In genomic region chr7:35558681-35559080, GRCm38 (mm10) we compare ENCODE assay signal across 24 mouse cellular contexts. TPM values are rescaled to one million over a fixed set of nuclear protein-coding genes. Genes with fewer than 3 reads are reported as not detected.
DNase-seq lines count a peak whose midpoint lies in the region; ATAC-seq and TF ChIP-seq lines count a peak whose summit lies in the region.
"Had no signal": no experiment of that assay in that cellular context is flagged by ENCODE, and none has a peak within 500 bp of the region (broad histone marks: within the 10 kb centered on the region; RNA-seq: fewer than 3 reads in every experiment).

No protein-coding gene starts in this region.

- no peak overlapping the region for H3K9ac ChIP-seq in liver, adult 2 months (ENCODE audit: low read depth, low read length)
- no peak overlapping the region for H3K9ac ChIP-seq in liver, embryonic 11.5 days (ENCODE audit: low read depth, low read length)
- no peak overlapping the region for H3K9ac ChIP-seq in MEL (ENCODE audit: control insufficient read depth, low read depth, low read length, poor library complexity, severe bottlenecking)
- H3K9ac ChIP-seq in liver, embryonic 14.5 days (replicated peaks) = no peak overlapping the region; the same call in 1 of the 2 replicates
- H3K9ac ChIP-seq: forebrain, embryonic 13.5 days; forebrain, postnatal 0 days; heart, embryonic 13.5 days; hindbrain, embryonic 12.5 days had no signal

- TF ChIP-seq EP300 in MEL (IDR thresholded peaks at IDR 0.05; ENCODE audit: low read depth in 1 of 2, low read length in 2 of 2) = no peak
- TF ChIP-seq EP300 in liver, embryonic 14.5 days (IDR thresholded peaks at IDR 0.05; ENCODE audit: low read depth) = no peak

- TF ChIP-seq RAD21 in MEL (IDR thresholded peaks at IDR 0.05; ENCODE audit: low read depth, low read length) = no peak

- peaks cover 22% of the 10 kb centered on the region for H3K4me1 ChIP-seq in liver, adult 2 months (ENCODE audit: control insufficient read depth, insufficient read depth, low read length)
- H3K4me1 ChIP-seq in liver, embryonic 11.5 days (replicated peaks; ENCODE audit: control insufficient read depth, insufficient read depth, low read length) = peaks cover 43% of the 10 kb centered on the region
- peaks cover 17 to 51% of the 10 kb centered on the region in 2 experiments for H3K4me1 ChIP-seq in MEL (ENCODE audit: control insufficient read depth in 1 of 2, insufficient read depth in 2 of 2, low read length in 2 of 2)
- H3K4me1 ChIP-seq in liver, embryonic 14.5 days (replicated peaks; ENCODE audit: control insufficient read depth in 2 of 2, insufficient read depth in 2 of 2, low read length in 1 of 2) = peaks cover 61 to 73% of the 10 kb centered on the region in 2 experiments

- no peak overlapping the region for H3K4me2 ChIP-seq in liver, embryonic 11.5 days
- 0 out of 2 replicates have a peak overlapping the region, but pooled peaks have one; percentile 4 for H3K4me2 ChIP-seq in liver, embryonic 14.5 days (ENCODE audit: low read depth)
- H3K4me2 ChIP-seq: forebrain, embryonic 13.5 days; heart, embryonic 13.5 days; hindbrain, embryonic 12.5 days had no signal

- no peak overlapping the region for H3K4me3 ChIP-seq in liver, adult 2 months (ENCODE audit: insufficient read depth, low read depth, low read length)
- no peak overlapping the region for H3K4me3 ChIP-seq in liver, embryonic 11.5 days (ENCODE audit: low read depth, low read length)
- H3K4me3 ChIP-seq in MEL (ENCODE audit: control insufficient read depth in 1 of 2, insufficient read depth in 1 of 2, low read depth in 2 of 2, low read length in 2 of 2) = no peak overlapping the region
- H3K4me3 ChIP-seq in liver, embryonic 14.5 days (ENCODE audit: insufficient read depth in 1 of 2, low read depth in 2 of 2, low read length in 2 of 2) = no peak overlapping the region
- H3K4me3 ChIP-seq: embryonic facial prominence, embryonic 10.5 days; forebrain, embryonic 13.5 days; gastrocnemius, adult 2 months; heart, embryonic 13.5 days; hindbrain, embryonic 12.5 days had no signal

- no peaks in the 10 kb centered on the region for H3K9me3 ChIP-seq in liver, embryonic 11.5 days (ENCODE audit: control insufficient read depth, low read length)
- H3K9me3 ChIP-seq in MEL (replicated peaks; ENCODE audit: insufficient read depth, low read length) = no peaks in the 10 kb centered on the region
- no peaks in the 10 kb centered on the region for H3K9me3 ChIP-seq in liver, embryonic 14.5 days (ENCODE audit: control insufficient read depth, low read length)
- H3K9me3 ChIP-seq: embryonic facial prominence, embryonic 10.5 days; forebrain, embryonic 13.5 days; G1E; heart, embryonic 13.5 days; hindbrain, embryonic 12.5 days had no signal

- H3K27ac ChIP-seq in liver, adult 2 months (replicated peaks; ENCODE audit: insufficient read depth, low read depth, low read length) = 0 out of 2 replicates have a peak overlapping the region, but pooled peaks have one; percentile 86
- H3K27ac ChIP-seq in liver, embryonic 11.5 days (ENCODE audit: low read depth, low read length) = no peak overlapping the region
- no peak overlapping the region for H3K27ac ChIP-seq in MEL (ENCODE audit: control insufficient read depth, low read depth, low read length)
- peak overlapping the region; percentile 90 for H3K27ac ChIP-seq in liver, embryonic 14.5 days
- H3K27ac ChIP-seq: embryonic facial prominence, embryonic 10.5 days; forebrain, embryonic 13.5 days; gastrocnemius, adult 2 months; heart, embryonic 13.5 days; hindbrain, embryonic 12.5 days; hindbrain, postnatal 0 days had no signal

- TF ChIP-seq CTCF in liver, adult 2 months (IDR thresholded peaks at IDR 0.05; ENCODE audit: low read depth, low read length) = no peak
- no peak for TF ChIP-seq CTCF in MEL (IDR thresholded peaks at IDR 0.05 in 2 of 3, conservative IDR thresholded peaks at IDR 0.05 in 1 of 3; ENCODE audit: control insufficient read depth in 1 of 3, insufficient read depth in 1 of 3, low read depth in 2 of 3, low read length in 3 of 3, poor library complexity in 1 of 3, severe bottlenecking in 1 of 3)
- TF ChIP-seq CTCF in liver, embryonic 14.5 days (IDR thresholded peaks at IDR 0.05; ENCODE audit: low read depth) = no peak

- ATAC-seq in liver, embryonic 11.5 days (replicated peaks; ENCODE audit: low FRiP score) = no peak
- ATAC-seq in liver, embryonic 14.5 days (ENCODE audit: insufficient read depth) = no peak
- ATAC-seq: activated CD4-positive, CD25-positive, alpha-beta regulatory T cell, adult 4 months; CD4-positive, CD25-positive, alpha-beta regulatory T cell, adult 4 months; forebrain, embryonic 13.5 days; forebrain, postnatal 0 days; hindbrain, postnatal 0 days; Patski had no signal

- H3K36me3 ChIP-seq in liver, adult 2 months (ENCODE audit: control insufficient read depth, insufficient read depth, low read length) = no peaks in the 10 kb centered on the region
- no peaks in the 10 kb centered on the region for H3K36me3 ChIP-seq in liver, embryonic 11.5 days (ENCODE audit: control insufficient read depth, insufficient read depth, low read length)
- H3K36me3 ChIP-seq in MEL (ENCODE audit: control insufficient read depth in 1 of 2, insufficient read depth in 2 of 2, low read length in 2 of 2) = peaks cover 0 to 44% of the 10 kb centered on the region in 2 experiments; a peak in 2 of 4 replicates
- no peaks in the 10 kb centered on the region for H3K36me3 ChIP-seq in liver, embryonic 14.5 days (replicated peaks; ENCODE audit: control insufficient read depth, insufficient read depth, low read depth)
- H3K36me3 ChIP-seq: embryonic facial prominence, embryonic 10.5 days; G1E; heart, embryonic 13.5 days; hindbrain, embryonic 12.5 days had no signal

- TF ChIP-seq POLR2A in liver, adult 2 months (IDR thresholded peaks at IDR 0.05; ENCODE audit: extremely low read depth, insufficient read depth, low read length) = no peak
- TF ChIP-seq POLR2A in MEL (IDR thresholded peaks at IDR 0.05; ENCODE audit: control insufficient read depth in 1 of 2, insufficient read depth in 1 of 2, low read depth in 1 of 2, low read length in 2 of 2, poor library complexity in 1 of 2) = no peak

- H3K27me3 ChIP-seq in liver, adult 2 months (ENCODE audit: control insufficient read depth, insufficient read depth, low read length) = no peaks in the 10 kb centered on the region
- no peaks in the 10 kb centered on the region for H3K27me3 ChIP-seq in liver, embryonic 11.5 days (replicated peaks; ENCODE audit: control insufficient read depth, insufficient read depth, low read length)
- H3K27me3 ChIP-seq in MEL (ENCODE audit: control insufficient read depth in 1 of 2, insufficient read depth in 2 of 2, low read length in 2 of 2) = no peaks in the 10 kb centered on the region
- H3K27me3 ChIP-seq in liver, embryonic 14.5 days (ENCODE audit: control insufficient read depth, insufficient read depth, low read length) = no peaks in the 10 kb centered on the region
- H3K27me3 ChIP-seq: forebrain, embryonic 13.5 days; heart, embryonic 13.5 days; hindbrain, embryonic 12.5 days had no signal

- peak; percentile 92 for DNase-seq in liver, adult 2 months (ENCODE audit: extremely low read depth, low read depth, low spot score)
- DNase-seq in liver, embryonic 11.5 days (ENCODE audit: low spot score) = no peak
- DNase-seq in MEL (ENCODE audit: low read depth, low spot score) = no peak
- no peak for DNase-seq in liver, embryonic 14.5 days (ENCODE audit: low read depth in 3 of 3, low spot score in 3 of 3)
- no peak for DNase-seq in left cerebral cortex, postnatal 4 days
- no peak for DNase-seq in lung, postnatal 25 days (ENCODE audit: low spot score)
- DNase-seq: adrenal gland, postnatal 25 days; cerebellum, adult 2 months; cerebellum, postnatal 10 days; forebrain, postnatal 0 days; gastrocnemius, adult 2 months; gastrocnemius, postnatal 25 days; heart, postnatal 4 days had no signal

- 17% methylated on average over 2 of the region's 2 CpGs for WGBS in liver, adult 2 months
- 61% methylated on average over 2 of the region's 2 CpGs for WGBS in liver, embryonic 11.5 days
- 64% methylated on average over 2 of the region's 2 CpGs for WGBS in liver, embryonic 14.5 days (ENCODE audit: insufficient replicate concordance)

- intact Hi-C loops in left cerebral cortex, postnatal 4 days (cut with DNase I) = loop anchor here (10.0 kb wide), 1 partner anchor 76 kb away; no protein-coding TSS in a partner anchor

- H3K79me2 ChIP-seq in liver, adult 2 months (ENCODE audit: control insufficient read depth, insufficient read depth, low read length) = no peaks in the 10 kb centered on the region
- peaks cover 14% of the 10 kb centered on the region for H3K79me2 ChIP-seq in MEL (ENCODE audit: control insufficient read depth, insufficient read depth, low read length, poor library complexity)

RNA-seq across cellular contexts. Expression of gene Nudt19, which starts 2.6 kb away (rescaled TPM):
- 52.3 and 66.0 TPM in 2 replicates for total RNA-seq in liver, adult 2 months (2014; rRNA removed)
- polyA plus RNA-seq in liver, adult 2 months (2012; rRNA removed) = 42.7 and 51.1 TPM in 2 replicates
- polyA plus RNA-seq in liver, embryonic 11.5 days (2014; fragmentation: Nextera tagmentation; extraction: Ambion mirVana) = 125 and 144 TPM in 2 replicates
- total RNA-seq in MEL (2012; rRNA removed) = 83.2 and 89.1 TPM in 2 replicates
- polyA plus RNA-seq in MEL (2012; ENCODE audit: insufficient read depth in 1 of 2, insufficient read length in 2 of 2, low read depth in 1 of 2, low replicate concordance in 2 of 2, missing spikeins in 1 of 2) = 100 to 1,000 TPM in 1 of 2 experiments, 10 to 100 TPM in 1; 67.6 to 631 TPM
- 27.6 and 53.2 TPM in 2 replicates for polyA plus RNA-seq in liver, embryonic 14.5 days (2012; rRNA removed)
- 81.7 and 86.0 TPM in 2 replicates for polyA plus RNA-seq in liver, embryonic 14.5 days (2014; fragmentation: Nextera tagmentation; extraction: Ambion mirVana)
- total RNA-seq in left cerebral cortex, postnatal 4 days (2021) = 10 to 100 TPM; 59.2 to 60.1 TPM

RNA-seq across cellular contexts. Expression of gene Tdrd12, which starts 21.1 kb away (rescaled TPM):
- total RNA-seq in liver, adult 2 months (2014; rRNA removed) = under 0.01 TPM in 1 of 2 replicates, not detected in the other
- not detected in 2 replicates for polyA plus RNA-seq in liver, adult 2 months (2012; rRNA removed)
- 0.22 and 0.29 TPM in 2 replicates for polyA plus RNA-seq in liver, embryonic 11.5 days (2014; fragmentation: Nextera tagmentation; extraction: Ambion mirVana)
- total RNA-seq in MEL (2012; rRNA removed) = 0.26 and 0.50 TPM in 2 replicates
- under 1 TPM in 1 of 2 experiments, not detected in 1; 0.25 TPM for polyA plus RNA-seq in MEL (2012; ENCODE audit: insufficient read depth in 1 of 2, insufficient read length in 2 of 2, low read depth in 1 of 2, low replicate concordance in 2 of 2, missing spikeins in 1 of 2)
- polyA plus RNA-seq in liver, embryonic 14.5 days (2012; rRNA removed) = 0.10 and 0.11 TPM in 2 replicates
- polyA plus RNA-seq in liver, embryonic 14.5 days (2014; fragmentation: Nextera tagmentation; extraction: Ambion mirVana) = not detected in 2 replicates
- under 1 TPM; 0.38 to 0.66 TPM for total RNA-seq in left cerebral cortex, postnatal 4 days (2021)
- total RNA-seq: gastrocnemius, adult 2 months; gastrocnemius, postnatal 25 days; granulocyte monocyte progenitor cell, adult 5-6 weeks had no signal
- polyA plus RNA-seq: activated CD4-positive, CD25-positive, alpha-beta regulatory T cell, adult 4 months; CD4-positive, CD25-positive, alpha-beta regulatory T cell, adult 4 months; G1E had no signal

RNA-seq across cellular contexts. Expression of gene Rgs9bp, which starts 26.7 kb away (rescaled TPM):
- under 0.01 TPM in 2 replicates for total RNA-seq in liver, adult 2 months (2014; rRNA removed)
- not detected in 2 replicates for polyA plus RNA-seq in liver, adult 2 months (2012; rRNA removed)
- 0.22 and 0.40 TPM in 2 replicates for polyA plus RNA-seq in liver, embryonic 11.5 days (2014; fragmentation: Nextera tagmentation; extraction: Ambion mirVana)
- 0.10 and 0.12 TPM in 2 replicates for total RNA-seq in MEL (2012; rRNA removed)
- under 1 TPM in 1 of 2 experiments, not detected in 1; 0.43 TPM for polyA plus RNA-seq in MEL (2012; ENCODE audit: insufficient read depth in 1 of 2, insufficient read length in 2 of 2, low read depth in 1 of 2, low replicate concordance in 2 of 2, missing spikeins in 1 of 2)
- 0.08 and 0.11 TPM in 2 replicates for polyA plus RNA-seq in liver, embryonic 14.5 days (2012; rRNA removed)
- 0.03 and 0.05 TPM in 2 replicates for polyA plus RNA-seq in liver, embryonic 14.5 days (2014; fragmentation: Nextera tagmentation; extraction: Ambion mirVana)
- 1 to 10 TPM; 2.3 to 2.6 TPM for total RNA-seq in left cerebral cortex, postnatal 4 days (2021)
- total RNA-seq: heart, adult 8-10 months had no signal
- polyA plus RNA-seq: CD4-positive, CD25-positive, alpha-beta regulatory T cell, adult 4 months had no signal

RNA-seq across cellular contexts. Expression of gene Ankrd27, which starts 27.4 kb away (rescaled TPM):
- 15.5 and 19.7 TPM in 2 replicates for total RNA-seq in liver, adult 2 months (2014; rRNA removed)
- polyA plus RNA-seq in liver, adult 2 months (2012; rRNA removed) = 12.9 and 14.6 TPM in 2 replicates
- 63.1 and 71.3 TPM in 2 replicates for polyA plus RNA-seq in liver, embryonic 11.5 days (2014; fragmentation: Nextera tagmentation; extraction: Ambion mirVana)
- 74.2 and 74.9 TPM in 2 replicates for total RNA-seq in MEL (2012; rRNA removed)
- polyA plus RNA-seq in MEL (2012; ENCODE audit: insufficient read depth in 1 of 2, insufficient read length in 2 of 2, low read depth in 1 of 2, low replicate concordance in 2 of 2, missing spikeins in 1 of 2) = 100 to 1,000 TPM in 1 of 2 experiments, 10 to 100 TPM in 1; 49.0 to 103 TPM
- 11.6 and 13.5 TPM in 2 replicates for polyA plus RNA-seq in liver, embryonic 14.5 days (2012; rRNA removed)
- 20.9 and 22.8 TPM in 2 replicates for polyA plus RNA-seq in liver, embryonic 14.5 days (2014; fragmentation: Nextera tagmentation; extraction: Ambion mirVana)
- 10 to 100 TPM; 56.1 to 63.3 TPM for total RNA-seq in left cerebral cortex, postnatal 4 days (2021)

Comparison
In these comparisons a context has a peak if more than half of its experiments do, and no peak if none do; other contexts are left out.
1. H3K27ac ChIP-seq: peak in liver, adult 2 months (single experiment) and liver, embryonic 14.5 days (single experiment); none in liver, embryonic 11.5 days (single experiment) and MEL (single experiment).